Mouse (Mus musculus) liver (tissue): ENCODE data around the gene 1700025G04Rik.
"Not testable (repeated sequence)": the region's sequence is repeated elsewhere in the genome, so short reads cannot be mapped to it uniquely, and the experiment has no call there.

Experiments
- DNase-seq: peaks from one replicate; pipeline ENCODE4 v3.0.0-alpha.2; 2020; ENCODE audit warnings: mixed read lengths

The 1700025G04Rik gene

GRCm38 (mm10) chr1:151845926-151846782 lies 243.8 kb downstream of the 1700025G04Rik start:
- no peak for DNase-seq

GRCm38 (mm10) chr1:151845252-151845832 lies 244.6 kb downstream of the 1700025G04Rik start:
- no peak for DNase-seq

GRCm38 (mm10) chr1:151840345-151840744 lies 249.6 kb downstream of the 1700025G04Rik start:
- not testable (repeated sequence) for DNase-seq

GRCm38 (mm10) chr1:151835261-151835660 lies 254.7 kb downstream of the 1700025G04Rik start:
- no peak for DNase-seq

GRCm38 (mm10) chr1:151831791-151832190 lies 258.1 kb downstream of the 1700025G04Rik start:
- DNase-seq = no peak

- DNase-seq = no peak
Observed at GRCm38 (mm10) chr1:151825065-151825464, 264.9 kb downstream of the 1700025G04Rik start.

- DNase-seq = peak; percentile 60
Observed at GRCm38 (mm10) chr1:151820457-151820856, 269.5 kb downstream of the 1700025G04Rik start.

GRCm38 (mm10) chr1:151819190-151819589 lies 270.7 kb downstream of the 1700025G04Rik start:
- no peak for DNase-seq

- DNase-seq = no peak
Observed at GRCm38 (mm10) chr1:151816051-151816450, 273.9 kb downstream of the 1700025G04Rik start.

GRCm38 (mm10) chr1:151812004-151812712 lies 277.8 kb downstream of the 1700025G04Rik start:
- DNase-seq = no peak

GRCm38 (mm10) chr1:151811456-151811855 lies 278.5 kb downstream of the 1700025G04Rik start:
- DNase-seq = no peak

GRCm38 (mm10) chr1:151810628-151811421 lies 279.1 kb downstream of the 1700025G04Rik start:
- DNase-seq = no peak

GRCm38 (mm10) chr1:151807286-151807685 lies 282.6 kb downstream of the 1700025G04Rik start:
- no peak for DNase-seq

GRCm38 (mm10) chr1:151802795-151803194 lies 287.1 kb downstream of the 1700025G04Rik start:
- DNase-seq = not testable (repeated sequence)
